Mouse (Mus musculus) G1E (cell line): ENCODE measurements around the gene Irf2. TPM values are rescaled to one million over a fixed set of nuclear protein-coding genes. Genes with fewer than 3 reads are reported as not detected.

ENCODE experiments used
- ATAC-seq: 2 replicates; pipeline ENCODE4 v1.8.0; 2016; ENCODE audit warnings: mild to moderate bottlenecking; ENCODE audit not compliant: insufficient number of reproducible peaks, poor library complexity, low FRiP score, severe bottlenecking; ENCODE audit errors: extremely low read depth
- DNase-seq: peaks from one replicate; pipeline ENCODE4 v3.0.0; 2012; ENCODE audit warnings: low spot score
- H3K27me3 ChIP-seq: 2 replicates; pipeline ENCODE4 v1.6.1; 2012; ENCODE audit warnings: mild to moderate bottlenecking, low read length, inconsistent platforms; ENCODE audit not compliant: insufficient read depth
- H3K36me3 ChIP-seq: replicated peaks from 2 replicates; pipeline ENCODE3; 2012; ENCODE audit warnings: mild to moderate bottlenecking, inconsistent platforms
- H3K4me1 ChIP-seq: 2 replicates; pipeline ENCODE4 v1.6.1; 2012; ENCODE audit warnings: low read depth, low read length, inconsistent platforms, mixed read lengths; ENCODE audit not compliant: insufficient read depth
- H3K4me3 ChIP-seq: 2 replicates; pipeline ENCODE4 v1.5.1; 2012; ENCODE audit warnings: low read depth, mild to moderate bottlenecking, inconsistent platforms, low read length, moderate library complexity, mixed read lengths
- H3K9me3 ChIP-seq: replicated peaks from 2 replicates; pipeline ENCODE4 v1.6.1; 2012; ENCODE audit warnings: inconsistent platforms
- CTCF ChIP-seq: IDR thresholded peaks from 2 replicates; pipeline ENCODE4 v1.5.1; 2012; ENCODE audit warnings: low read depth, low read length, inconsistent platforms, mixed read lengths
- GATA1 ChIP-seq: IDR thresholded peaks from 2 replicates; pipeline ENCODE4 v1.6.1; 2012; ENCODE audit warnings: borderline replicate concordance, low read length, inconsistent platforms, mixed read lengths
- GATA2 ChIP-seq: IDR thresholded peaks from 2 replicates; pipeline ENCODE4 v1.6.1; 2012; ENCODE audit warnings: low read depth, low read length, inconsistent platforms, borderline replicate concordance
- POLR2AphosphoS5 ChIP-seq: IDR thresholded peaks from 2 replicates; pipeline ENCODE4 v1.6.1; 2012; ENCODE audit warnings: low read depth, low read length, inconsistent platforms; ENCODE audit not compliant: insufficient replicate concordance
- TAL1 ChIP-seq: conservative IDR thresholded peaks from 2 replicates; pipeline ENCODE4 v1.6.1; 2012; ENCODE audit warnings: low read depth, low read length, inconsistent platforms, mixed read lengths
- polyA plus RNA-seq: library from polyadenylated mRNA; stranded (reverse); fragments of >175 nt; gene quantifications from 2 replicates; pipeline ENCODE4 v1.2.3, GENCODE M21; 2012
- total RNA-seq, 2 experiments: library from RNA; stranded (forward) in 1 of 2; stranded (reverse) in 1 of 2; fragments of 200-1000 nt in 1 of 2; fragments of >200 nt in 1 of 2; fragmentation: Nextera tagmentation in 1 of 2; gene quantifications; 2 replicates each; pipeline ENCODE4 v1.2.3; 2014 to 2017

The Irf2 gene
- total and polyA plus RNA-seq, 3 experiments, result 13.4 to 111 (median 16.3) TPM

GRCm38 (mm10) chr8:46812966-46813365, 73.4 kb downstream of the Irf2 start:
- Histone ChIP-seq H3K4me1 (peaks cover 10% of the 10 kb centered on the region), H3K4me3 (no peak overlapping the region), H3K36me3 (peaks cover 84% of the 10 kb centered on the region), H3K9me3 (no peaks in the 10 kb centered on the region), H3K27me3 (no peaks in the 10 kb centered on the region)
- TF ChIP-seq CTCF, result no peak
- TF ChIP-seq TAL1, result no peak
- TF ChIP-seq GATA2, result no peak
- TF ChIP-seq POLR2AphosphoS5, result no peak
- TF ChIP-seq GATA1, result no peak
- DNase-seq, result no peak
- ATAC-seq, result no peak

- H3K36me3 ChIP-seq, result peaks cover 91% of the 10 kb centered on the region
Observed at GRCm38 (mm10) chr8:46818106-46818989, 78.8 kb downstream of the Irf2 start.

GRCm38 (mm10) chr8:46818990-46819288, 79.4 kb downstream of the Irf2 start:
- ATAC-seq (no peak), DNase-seq (peak; percentile 9)
- Histone ChIP-seq H3K9me3 (no peaks in the 10 kb centered on the region), H3K27me3 (no peaks in the 10 kb centered on the region), H3K36me3 (peaks cover 91% of the 10 kb centered on the region), H3K4me3 (no peak overlapping the region), H3K4me1 (0 out of 2 replicates have a peak, but pooled peaks cover 2% of the 10 kb centered on the region)
- TF ChIP-seq GATA2 (no peak), CTCF (no peak), GATA1 (no peak), TAL1 (no peak), POLR2AphosphoS5 (no peak)

More at GRCm38 (mm10) chr8:46818106-46818989, 78.8 kb downstream of the Irf2 start:
- ATAC-seq (no peak), DNase-seq (no peak)
- Histone ChIP-seq H3K4me3 (no peak overlapping the region), H3K27me3 (no peaks in the 10 kb centered on the region), H3K9me3 (no peaks in the 10 kb centered on the region), H3K4me1 (0 out of 2 replicates have a peak, but pooled peaks cover 2% of the 10 kb centered on the region)
- TF ChIP-seq TAL1 (no peak), CTCF (no peak), POLR2AphosphoS5 (no peak), GATA2 (no peak), GATA1 (no peak)

- TF ChIP-seq GATA1, result no peak
- TF ChIP-seq TAL1, result no peak
- no peak for TF ChIP-seq GATA2
- TF ChIP-seq POLR2AphosphoS5, result no peak
- TF ChIP-seq CTCF, result no peak
- DNase-seq (no peak), ATAC-seq (no peak)
- Histone ChIP-seq H3K27me3 (no peaks in the 10 kb centered on the region), H3K36me3 (peaks cover 85% of the 10 kb centered on the region), H3K4me3 (no peak overlapping the region), H3K9me3 (no peaks in the 10 kb centered on the region), H3K4me1 (peaks cover 5% of the 10 kb centered on the region; the same call in 1 of the 2 replicates)
Observed at GRCm38 (mm10) chr8:46828734-46829413, 89.3 kb downstream of the Irf2 start.

- Histone ChIP-seq H3K36me3 (peaks cover 85% of the 10 kb centered on the region), H3K4me3 (no peak overlapping the region), H3K4me1 (peaks cover 5% of the 10 kb centered on the region; the same call in 1 of the 2 replicates), H3K27me3 (no peaks in the 10 kb centered on the region), H3K9me3 (no peaks in the 10 kb centered on the region)
- TF ChIP-seq TAL1 (no peak), CTCF (no peak), GATA2 (no peak), POLR2AphosphoS5 (no peak), GATA1 (no peak)
- ATAC-seq (no peak), DNase-seq (no peak)
Observed at GRCm38 (mm10) chr8:46829414-46830111, 90.0 kb downstream of the Irf2 start.
